Mouse (Mus musculus) cortical plate, adult 2 months (tissue): ENCODE results near the gene Tdo2. TPM values are rescaled to one million over a fixed set of nuclear protein-coding genes. Genes with fewer than 3 reads are reported as not detected.

Experiments
- H3K27ac ChIP-seq: fragments of 200-500 bp; 2 replicates; pipeline ENCODE4 v1.5.1; 2012; ENCODE audit warnings: low read length, control low read depth, inconsistent platforms; ENCODE audit not compliant: insufficient read depth
- H3K4me1 ChIP-seq: fragments of 200-500 bp; 2 replicates; pipeline ENCODE4 v1.6.1; 2011; ENCODE audit warnings: low read length; ENCODE audit not compliant: control insufficient read depth, insufficient read depth
- H3K4me3 ChIP-seq: fragments of 200-500 bp; 2 replicates; pipeline ENCODE4 v1.5.1; 2011; ENCODE audit warnings: mild to moderate bottlenecking, low read length, control low read depth; ENCODE audit not compliant: insufficient read depth
- CTCF ChIP-seq: fragments of 200-500 bp; IDR thresholded peaks from 2 replicates; pipeline ENCODE4 v1.5.1; 2011; ENCODE audit warnings: mild to moderate bottlenecking, control low read depth, low read length; ENCODE audit not compliant: insufficient read depth; ENCODE audit errors: extremely low read depth
- POLR2A ChIP-seq: fragments of 200-500 bp; IDR thresholded peaks from 2 replicates; pipeline ENCODE4 v1.6.1; 2011; ENCODE audit warnings: mild to moderate bottlenecking, low read length, control low read depth; ENCODE audit not compliant: insufficient read depth; ENCODE audit errors: extremely low read depth
- polyA plus RNA-seq: library from polyadenylated mRNA; depleted of rRNA; stranded (reverse); fragments of >200 nt; gene quantifications from 2 replicates; pipeline ENCODE4 v1.2.3, GENCODE M21; 2012; rRNA removed

The Tdo2 gene
- polyA plus RNA-seq, 1 experiment, result 0.52 TPM

DNA sequence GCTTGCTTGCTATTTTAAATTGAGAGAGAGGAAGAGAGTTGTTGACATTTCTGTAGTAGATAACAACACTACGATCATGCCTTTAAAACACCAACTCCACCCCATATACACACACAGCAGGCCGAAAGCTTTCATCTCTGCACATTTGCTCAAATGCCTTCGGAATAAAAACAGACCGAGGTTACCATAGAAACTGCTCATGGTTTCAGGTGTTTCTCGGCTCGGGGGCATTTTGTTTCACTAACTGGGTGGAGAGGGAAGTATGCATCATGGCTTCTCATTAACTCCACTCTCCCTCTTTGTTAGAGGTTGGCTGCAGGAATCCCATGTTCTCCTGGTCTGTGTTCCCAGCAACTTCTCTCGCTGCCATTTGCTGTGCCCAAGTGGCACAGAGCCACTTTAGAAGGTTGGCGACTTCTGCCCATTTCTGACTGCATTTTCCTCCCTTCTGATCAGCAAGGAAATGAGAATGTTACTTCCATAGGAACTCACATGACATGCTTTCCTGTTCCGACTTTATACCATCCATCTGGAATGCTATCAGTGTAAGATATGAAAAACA lies 49.2 kb downstream of the Tdo2 start:
- no peak overlapping the region for H3K27ac ChIP-seq
- TF ChIP-seq POLR2A (no peak), CTCF (no peak)
- H3K4me1 ChIP-seq, result peaks cover 6% of the 10 kb centered on the region; the same call in 1 of the 2 replicates
- H3K4me3 ChIP-seq, result no peak overlapping the region

DNA sequence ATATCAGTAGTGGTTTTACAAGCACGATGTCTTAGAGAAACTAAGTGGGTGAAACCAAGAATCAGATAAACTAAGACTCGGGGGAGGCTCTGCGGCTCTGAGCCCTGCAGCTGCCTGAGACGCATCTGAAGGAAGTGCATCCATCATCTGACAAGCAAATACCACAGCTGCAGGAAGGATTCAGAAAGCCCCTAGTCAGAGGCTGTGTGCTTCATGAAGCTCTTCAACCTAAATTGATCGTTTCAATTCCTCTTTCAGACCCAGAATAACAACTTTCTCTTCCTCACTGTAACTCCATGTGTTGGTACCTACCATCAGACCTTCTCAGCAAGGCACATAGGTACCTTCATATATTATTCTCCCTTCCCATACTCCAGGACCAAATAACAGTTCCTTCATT lies 50.1 kb downstream of the Tdo2 start:
- H3K4me3 ChIP-seq, result no peak overlapping the region
- TF ChIP-seq POLR2A (no peak), CTCF (no peak)
- H3K4me1 ChIP-seq, result peaks cover 6% of the 10 kb centered on the region; the same call in 1 of the 2 replicates
- H3K27ac ChIP-seq, result no peak overlapping the region

DNA sequence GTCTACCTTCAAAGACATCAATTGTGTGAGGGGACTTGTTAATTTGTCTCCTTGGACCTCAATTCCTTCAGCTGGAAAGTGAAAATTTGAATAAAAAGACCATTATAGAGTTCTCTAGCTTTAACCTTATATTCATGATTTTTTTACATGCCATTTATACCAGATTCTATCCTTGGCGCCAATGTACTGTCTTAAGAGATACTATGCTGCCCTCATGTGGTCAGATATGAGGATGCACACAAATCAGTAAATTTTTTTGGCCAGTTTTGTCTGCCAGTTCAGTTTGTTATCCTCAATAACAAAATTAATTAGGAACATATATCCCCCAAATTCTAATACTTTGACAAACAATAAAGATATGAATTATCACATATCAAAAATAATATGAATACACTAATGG lies 51.1 kb downstream of the Tdo2 start:
- TF ChIP-seq CTCF (peak; percentile 25; the same call in 1 of the 2 replicates), POLR2A (no peak)
- no peak overlapping the region for H3K27ac ChIP-seq
- H3K4me1 ChIP-seq, result peaks cover 6% of the 10 kb centered on the region; the same call in 1 of the 2 replicates
- no peak overlapping the region for H3K4me3 ChIP-seq

DNA sequence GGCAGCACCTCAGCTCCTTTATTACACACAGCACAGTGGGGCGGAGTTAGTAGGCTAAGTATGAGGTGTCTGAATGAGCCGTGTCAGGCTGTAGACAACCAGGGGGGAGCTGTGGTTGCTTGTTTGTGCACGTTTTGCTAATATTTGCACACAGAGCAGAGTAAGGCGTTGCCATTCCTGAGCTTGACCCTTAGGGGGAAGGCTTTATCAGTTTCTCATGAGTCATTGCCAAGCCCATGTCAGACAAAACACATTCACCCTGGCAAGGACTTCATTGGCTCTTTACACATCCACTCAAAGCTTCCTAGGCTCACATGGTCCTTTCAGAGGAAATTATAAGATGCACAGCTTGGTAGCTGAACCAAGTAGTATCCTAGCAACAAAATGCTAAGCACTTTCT lies 53.1 kb downstream of the Tdo2 start:
- Histone ChIP-seq H3K4me1 (peaks cover 6% of the 10 kb centered on the region; the same call in 1 of the 2 replicates), H3K4me3 (no peak overlapping the region; the same call in 1 of the 2 replicates), H3K27ac (no peak overlapping the region)
- TF ChIP-seq CTCF (no peak), POLR2A (no peak)

DNA sequence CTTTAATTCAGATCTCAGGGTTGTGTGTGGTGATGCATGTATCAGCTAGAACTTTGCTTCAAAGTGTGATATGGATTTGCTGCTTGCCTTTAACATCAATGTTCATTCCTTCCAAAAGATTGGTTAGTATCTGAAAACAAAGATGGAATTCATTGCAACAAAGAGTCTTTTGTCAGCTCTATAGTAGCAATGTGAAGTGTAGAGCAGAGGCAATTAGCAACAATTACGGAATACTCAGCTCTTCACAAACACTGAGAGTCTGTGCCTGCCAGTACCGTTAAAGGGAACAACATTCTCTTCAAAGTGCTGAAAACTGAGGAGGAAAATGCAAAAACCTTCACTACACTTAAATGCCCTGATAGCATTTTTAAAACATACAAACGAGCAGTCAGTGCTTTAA lies 56.3 kb downstream of the Tdo2 start:
- Histone ChIP-seq H3K27ac (no peak overlapping the region; the same call in 1 of the 2 replicates), H3K4me3 (no peak overlapping the region), H3K4me1 (peaks cover 6% of the 10 kb centered on the region; the same call in 1 of the 2 replicates)
- TF ChIP-seq POLR2A (no peak), CTCF (no peak)

DNA sequence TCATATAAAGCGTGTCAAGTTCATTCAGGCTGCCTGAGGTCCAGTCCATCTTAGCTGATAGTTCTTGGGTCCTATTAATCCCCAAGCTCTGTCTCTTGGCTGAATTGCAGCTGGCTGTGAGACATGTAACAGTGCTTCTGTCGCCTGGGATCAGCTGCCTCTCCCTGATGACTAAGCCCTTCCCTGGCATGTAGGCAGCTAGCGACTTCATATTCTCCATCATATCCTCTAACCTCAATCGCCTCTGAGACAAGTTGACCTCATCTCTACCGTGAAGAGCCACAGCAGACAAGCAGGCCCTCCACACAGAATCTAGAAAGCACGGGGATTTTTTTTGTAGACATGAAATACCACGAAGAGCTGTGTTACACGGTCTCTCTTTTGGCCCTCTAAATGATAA lies 57.8 kb downstream of the Tdo2 start:
- H3K4me1 ChIP-seq, result peaks cover 6% of the 10 kb centered on the region; the same call in 1 of the 2 replicates
- H3K27ac ChIP-seq, result no peak overlapping the region
- no peak for TF ChIP-seq POLR2A
- no peak for TF ChIP-seq CTCF
- H3K4me3 ChIP-seq, result no peak overlapping the region

DNA sequence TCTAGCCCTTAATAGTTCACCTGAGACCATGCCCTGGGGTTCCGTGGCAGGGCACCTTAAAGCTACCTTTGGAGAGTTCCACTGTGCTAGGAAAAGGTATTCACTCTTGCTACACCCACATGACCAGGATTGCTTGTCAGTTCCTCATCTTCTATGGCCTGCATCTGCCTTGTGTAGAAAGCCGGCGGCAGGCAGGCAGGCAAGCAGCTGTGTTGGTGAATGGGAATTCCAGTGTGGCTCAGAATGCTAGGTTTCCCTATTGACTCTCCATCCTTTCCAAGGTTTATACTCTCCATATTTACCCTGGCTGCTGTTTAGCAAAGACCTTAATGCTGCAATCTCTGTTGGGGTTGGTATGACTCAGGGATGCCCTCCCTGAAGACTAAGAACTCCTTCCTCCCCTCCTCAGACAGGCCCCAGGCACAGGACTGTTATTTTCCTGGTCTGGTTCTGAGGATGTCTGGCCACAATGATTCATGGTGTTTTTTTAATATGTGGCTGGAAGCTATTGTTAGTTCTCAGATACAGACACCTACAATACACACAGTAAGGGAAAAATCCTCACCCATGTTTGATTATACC lies 58.6 kb downstream of the Tdo2 start:
- Histone ChIP-seq H3K4me3 (no peak overlapping the region), H3K27ac (no peak overlapping the region)

DNA sequence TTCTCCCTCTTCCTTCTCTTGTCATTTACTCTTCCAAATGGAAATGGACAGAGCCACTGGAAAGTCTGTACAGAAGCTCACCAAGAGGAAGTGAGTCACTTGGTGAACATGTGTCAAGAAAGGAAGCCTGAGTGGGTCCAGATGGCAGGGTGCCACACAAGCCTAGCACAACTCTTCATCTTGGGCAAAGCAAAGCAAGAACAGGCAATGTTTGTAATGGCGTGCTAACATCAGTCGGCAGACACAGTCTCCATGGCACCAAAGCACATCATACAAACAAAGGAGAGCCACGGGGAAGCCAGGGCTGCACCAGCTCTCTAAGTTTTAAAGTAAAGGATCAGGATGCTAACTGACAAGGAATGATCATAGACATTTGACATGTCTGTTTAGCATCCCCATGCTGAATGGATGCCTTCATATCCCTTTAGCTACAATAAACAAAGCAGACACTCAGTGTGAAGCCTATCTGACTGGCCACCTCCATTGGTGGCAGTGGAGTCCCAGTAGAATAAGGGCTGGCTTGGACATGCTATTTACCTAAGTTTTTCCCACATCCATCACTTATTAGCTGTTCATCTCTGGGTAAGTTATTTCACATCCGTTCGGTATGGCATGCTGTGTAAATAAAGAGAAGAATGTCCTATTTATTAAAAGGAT lies 59.8 kb downstream of the Tdo2 start:
- no peak overlapping the region for H3K27ac ChIP-seq
- no peak for TF ChIP-seq POLR2A
- TF ChIP-seq CTCF, result no peak
- H3K4me3 ChIP-seq, result no peak overlapping the region
- peaks cover 4% of the 10 kb centered on the region; the same call in 1 of the 2 replicates for H3K4me1 ChIP-seq

More for the DNA sequence above, 58.6 kb downstream of the Tdo2 start:
- H3K4me1 ChIP-seq, result peaks cover 4% of the 10 kb centered on the region; the same call in 1 of the 2 replicates
- no peak for TF ChIP-seq CTCF

DNA sequence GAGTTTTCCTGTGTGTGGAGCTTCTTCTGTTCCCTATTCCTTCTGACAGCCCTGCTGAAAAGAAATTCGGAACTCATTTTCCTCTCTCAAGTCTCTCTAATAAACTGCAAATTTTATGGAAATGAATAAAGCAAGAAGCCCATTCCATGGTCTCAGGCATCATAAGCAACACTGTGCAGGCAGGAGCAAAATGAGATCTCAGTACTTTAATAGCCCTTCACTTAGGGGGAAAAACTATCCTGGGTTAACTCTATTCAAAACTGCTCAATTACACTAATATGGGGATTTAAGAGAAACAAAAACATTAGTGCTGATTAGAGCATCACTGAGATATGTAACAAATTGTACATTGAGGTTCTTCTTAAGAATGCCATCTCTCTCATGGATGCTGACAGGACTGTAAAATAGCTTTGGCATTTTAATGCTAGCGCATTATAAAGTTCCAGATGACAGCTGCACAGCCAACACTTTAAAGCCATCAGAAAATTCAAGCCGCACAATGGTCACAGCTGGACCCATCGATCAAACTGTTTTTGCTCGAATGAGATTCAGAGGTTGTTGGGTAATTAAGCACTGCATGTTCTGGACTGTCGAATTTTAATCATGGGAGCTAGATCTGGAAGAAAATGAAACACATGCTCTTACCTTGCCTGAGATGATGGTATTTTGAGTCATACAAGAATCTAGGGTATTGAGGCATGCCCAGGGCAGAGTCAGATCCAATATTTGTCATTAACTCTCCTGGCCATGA lies 65.5 kb downstream of the Tdo2 start:
- no peak for TF ChIP-seq POLR2A
- no peak for TF ChIP-seq CTCF

More for the DNA sequence above, 65.5 kb downstream of the Tdo2 start:
- Histone ChIP-seq H3K4me1 (no peaks in the 10 kb centered on the region), H3K27ac (no peak overlapping the region), H3K4me3 (no peak overlapping the region)

Other genes starting within 250 kb of the Tdo2 start
- gene Ctso, start 43.6 kb downstream of the Tdo2 start, polyA plus RNA-seq, result 26.2 and 26.5 TPM in 2 replicates
- gene Asic5, start 6.1 kb upstream of the Tdo2 start, polyA plus RNA-seq, result not detected in 2 replicates
- 120 and 121 TPM in 2 replicates for gene Gucy1b1, start 98.5 kb upstream of the Tdo2 start, polyA plus RNA-seq
- 41.3 and 45.0 TPM in 2 replicates for gene Gucy1a1, start 169.6 kb upstream of the Tdo2 start, polyA plus RNA-seq